Mouse (Mus musculus): ENCODE results near the gene Tmod1.

- TF ChIP-seq CTCF (IDR thresholded peaks at IDR 0.05; ENCODE audit: insufficient read depth, low read depth, low read length) (no peak), POLR2A (IDR thresholded peaks at IDR 0.05; ENCODE audit: insufficient read depth, low read depth, low read length) (no peak)
These were observed 108.1 kb downstream of the Tmod1 start for GRCm38 (mm10) chr4:46146881-46147280.
